Mouse (Mus musculus) hindbrain, embryonic 14.5 days (tissue): ENCODE results near the gene Mrps6. TPM values are rescaled to one million over a fixed set of nuclear protein-coding genes. Genes with fewer than 3 reads are reported as not detected.

Source experiments
- ATAC-seq: fragments of 200-750 bp; cut with Nextera tagmentation; 2 replicates; pipeline ENCODE4 v1.8.0; 2017; ENCODE audit warnings: moderate number of reproducible peaks, mild to moderate bottlenecking, moderate TSS enrichment, moderate library complexity; ENCODE audit not compliant: low FRiP score
- DNase-seq: peaks from one replicate; pipeline ENCODE4 v3.0.0-alpha.2; 2015; ENCODE audit warnings: low spot score
- H3K27ac ChIP-seq: fragments of 300-500 bp; sonication (generic); 2 replicates; pipeline ENCODE4 v1.5.1; 2014; ENCODE audit warnings: mild to moderate bottlenecking, moderate library complexity
- H3K27me3 ChIP-seq: fragments of 300-500 bp; sonication (generic); 2 replicates; pipeline ENCODE4 v1.6.1; 2014; ENCODE audit warnings: mild to moderate bottlenecking, low read length, mixed read lengths; ENCODE audit not compliant: control insufficient read depth, insufficient read depth
- H3K36me3 ChIP-seq: fragments of 300-500 bp; sonication (generic); replicated peaks from 2 replicates; pipeline ENCODE4 v1.6.1; 2014; ENCODE audit not compliant: control insufficient read depth, insufficient read depth
- H3K4me1 ChIP-seq: fragments of 300-500 bp; sonication (generic); replicated peaks from 2 replicates; pipeline ENCODE4 v1.6.1; 2014; ENCODE audit warnings: antibody characterized with exemption, low read length, mixed read lengths; ENCODE audit not compliant: control insufficient read depth, insufficient read depth
- H3K4me2 ChIP-seq: fragments of 300-500 bp; sonication (generic); replicated peaks from 2 replicates; pipeline ENCODE4 v1.6.1; 2014; ENCODE audit warnings: mild to moderate bottlenecking, moderate library complexity
- H3K4me3 ChIP-seq: fragments of 300-500 bp; sonication (generic); replicated peaks from 2 replicates; pipeline ENCODE4 v1.5.1; 2014; ENCODE audit warnings: mild to moderate bottlenecking, low read length
- H3K9ac ChIP-seq: fragments of 300-500 bp; sonication (generic); 2 replicates; pipeline ENCODE4 v1.6.1; 2014
- H3K9me3 ChIP-seq: fragments of 300-500 bp; sonication (generic); 2 replicates; pipeline ENCODE4 v1.6.1; 2016; ENCODE audit warnings: low read length; ENCODE audit not compliant: control insufficient read depth
- WGBS: fragments of 180-500 bp; shearing (Covaris S2); extraction: QIAGEN DNeasy Blood & Tissue Kit; methylation state at CpG from one replicate; pipeline ENCODE4 v1.1.7; 2014; 5-methylcytosine and 5-hydroxymethylcytosine counted together
- polyA plus RNA-seq: library from polyadenylated mRNA; unstranded; fragments of >200 nt; fragmentation: Nextera tagmentation; extraction: Ambion mirVana; gene quantifications from 2 replicates; pipeline ENCODE4 v1.2.1, GENCODE M21; 2014

The Mrps6 gene
- polyA plus RNA-seq, 1 experiment from 2014 or later, result 222 TPM

DNA sequence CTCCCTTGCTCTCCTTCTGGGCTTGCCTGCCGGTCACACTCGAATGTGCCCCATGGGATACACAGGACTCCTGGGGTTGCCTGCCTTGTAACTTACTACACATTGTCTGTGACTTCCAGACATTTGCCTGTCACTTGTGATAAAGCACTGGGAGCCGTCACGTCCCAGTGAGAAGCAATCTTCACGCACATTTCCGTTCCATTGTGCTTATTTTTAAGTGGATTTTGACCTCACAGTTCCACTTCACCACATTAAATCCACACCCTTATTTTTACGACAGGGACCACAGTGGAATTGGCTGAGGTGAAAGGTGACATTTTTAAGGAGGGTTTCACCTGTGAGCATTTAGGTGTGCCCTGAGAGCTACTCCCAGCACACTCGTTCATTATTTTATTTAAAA lies 21.4 kb upstream of the Mrps6 start:
- H3K9ac ChIP-seq, result no peak overlapping the region
- H3K4me1 ChIP-seq, result no peaks in the 10 kb centered on the region
- DNase-seq (no peak), ATAC-seq (no peak)
- no peaks in the 10 kb centered on the region for H3K36me3 ChIP-seq
- no peaks in the 10 kb centered on the region for H3K9me3 ChIP-seq
- H3K27ac ChIP-seq, result no peak overlapping the region
- H3K4me3 ChIP-seq, result no peak overlapping the region
- H3K27me3 ChIP-seq, result no peaks in the 10 kb centered on the region
- WGBS, result 35% methylated on average over 8 of the region's 8 CpGs
- H3K4me2 ChIP-seq, result no peak overlapping the region

DNA sequence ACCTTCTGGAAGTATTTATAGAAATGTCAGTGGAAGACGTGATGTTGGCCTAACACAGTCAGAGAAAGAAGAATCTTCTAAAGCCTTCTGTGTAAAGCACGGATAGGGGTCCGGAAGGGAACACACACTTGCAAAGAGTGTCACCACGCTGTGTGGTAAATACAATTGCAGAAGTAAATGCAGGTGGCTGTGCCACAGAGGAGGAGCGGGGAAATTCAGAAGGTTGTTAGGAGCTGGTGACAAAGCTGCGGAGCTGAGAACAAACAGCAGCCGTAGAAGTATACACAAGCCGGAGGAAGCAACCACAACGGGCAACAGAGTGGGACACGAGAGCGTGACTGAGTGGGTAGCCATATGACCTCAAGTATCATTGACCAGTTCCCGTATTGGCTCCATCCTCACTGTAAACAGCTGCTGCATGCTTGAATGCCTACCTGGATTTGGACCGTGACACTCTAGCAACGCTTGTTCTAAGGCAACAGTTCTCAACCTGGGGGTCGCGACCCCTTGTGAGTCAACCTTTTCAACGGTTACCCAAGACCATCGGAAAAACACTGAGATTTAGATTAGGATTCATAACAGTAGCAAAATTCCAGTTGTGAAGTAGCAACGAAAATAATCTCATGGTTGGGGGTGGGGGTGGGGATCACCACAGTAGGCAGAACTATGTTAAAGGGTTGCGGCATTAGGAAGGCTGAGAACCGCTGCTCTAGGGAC lies 20.0 kb upstream of the Mrps6 start:
- ATAC-seq, result no peak
- WGBS, result 87% methylated on average over 21 of the region's 21 CpGs
- Histone ChIP-seq H3K27me3 (no peaks in the 10 kb centered on the region), H3K36me3 (no peaks in the 10 kb centered on the region), H3K9ac (no peak overlapping the region), H3K9me3 (no peaks in the 10 kb centered on the region), H3K4me3 (no peak overlapping the region), H3K4me2 (no peak overlapping the region), H3K4me1 (no peaks in the 10 kb centered on the region), H3K27ac (no peak overlapping the region)
- no peak for DNase-seq

DNA sequence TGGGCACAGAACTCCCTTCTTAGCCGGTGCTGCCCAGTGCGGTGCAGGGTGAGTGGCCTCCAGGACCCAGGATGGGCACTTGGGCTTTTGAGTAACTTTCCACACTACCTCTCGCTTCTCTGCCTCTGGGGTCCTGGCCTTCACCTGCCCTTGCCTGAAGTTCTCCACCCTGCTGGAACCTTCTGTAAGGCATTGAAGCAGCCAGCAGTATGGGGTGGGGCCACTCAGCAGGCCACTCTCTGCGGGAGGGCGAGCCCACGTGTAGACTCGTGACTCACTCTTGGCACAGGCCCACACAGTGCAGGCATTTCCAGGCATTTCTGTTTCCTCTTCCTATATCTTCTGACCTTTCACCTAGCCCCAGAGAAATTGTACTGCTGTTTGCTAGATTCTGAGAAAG lies 18.6 kb upstream of the Mrps6 start:
- Histone ChIP-seq H3K4me3 (no peak overlapping the region), H3K27ac (no peak overlapping the region), H3K4me1 (no peaks in the 10 kb centered on the region), H3K36me3 (no peaks in the 10 kb centered on the region), H3K4me2 (no peak overlapping the region), H3K9me3 (no peaks in the 10 kb centered on the region), H3K9ac (no peak overlapping the region), H3K27me3 (no peaks in the 10 kb centered on the region)
- DNase-seq, result no peak
- 90% methylated on average over 7 of the region's 7 CpGs for WGBS
- no peak for ATAC-seq

DNA sequence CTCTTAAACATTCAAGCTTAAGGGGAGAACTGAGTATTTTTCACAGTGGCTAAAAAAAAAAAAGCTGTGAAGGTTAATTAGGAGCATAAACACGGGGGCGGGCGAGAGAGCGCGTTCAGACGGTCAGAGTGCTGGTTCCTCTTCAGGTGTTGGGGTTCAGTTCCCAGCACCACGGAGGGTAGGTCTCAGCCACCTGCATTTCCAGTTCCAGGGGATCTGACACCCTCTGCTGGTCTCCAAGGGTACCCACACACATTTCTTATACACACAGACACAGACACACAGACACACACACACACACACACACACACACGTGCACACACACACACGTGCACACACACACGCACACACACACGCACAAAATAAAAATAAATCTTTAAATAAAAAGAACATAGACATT lies 18.1 kb upstream of the Mrps6 start:
- H3K4me1 ChIP-seq, result no peaks in the 10 kb centered on the region
- no peaks in the 10 kb centered on the region for H3K27me3 ChIP-seq
- no peaks in the 10 kb centered on the region for H3K9me3 ChIP-seq
- no peaks in the 10 kb centered on the region for H3K36me3 ChIP-seq
- H3K27ac ChIP-seq, result no peak overlapping the region
- whole genome bisulfite sequencing, result 98% methylated on average over 11 of the region's 11 CpGs
- DNase-seq, result no peak
- no peak overlapping the region for H3K4me2 ChIP-seq
- no peak overlapping the region for H3K9ac ChIP-seq
- no peak for ATAC-seq
- H3K4me3 ChIP-seq, result no peak overlapping the region

DNA sequence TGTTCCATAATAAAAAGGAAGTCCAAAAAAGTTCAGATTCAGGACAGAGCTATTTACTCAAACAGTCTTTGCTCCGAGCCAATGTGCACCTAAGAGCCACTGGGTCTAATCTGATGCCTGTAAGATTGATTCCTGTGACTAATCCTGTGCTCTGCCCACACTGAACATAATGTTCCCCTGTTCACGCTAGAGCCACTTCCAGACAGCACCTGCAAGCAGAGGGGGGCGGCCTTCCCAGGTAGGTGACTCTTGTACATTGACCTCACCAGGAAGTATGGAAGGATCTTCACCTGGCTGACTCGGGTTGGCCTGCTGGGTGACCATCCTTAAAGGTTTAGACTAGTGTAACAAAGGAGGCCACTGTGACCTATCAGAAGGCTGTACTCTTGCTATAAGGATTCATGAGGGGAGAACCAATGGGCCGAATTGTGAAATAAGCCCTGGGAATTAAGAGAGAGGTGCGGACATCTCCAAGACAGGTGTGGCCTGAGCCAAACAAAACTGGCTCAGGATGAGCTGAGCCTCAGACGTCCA lies 6.2 kb upstream of the Mrps6 start:
- Histone ChIP-seq H3K36me3 (no peaks in the 10 kb centered on the region), H3K4me3 (no peak overlapping the region), H3K27me3 (no peaks in the 10 kb centered on the region), H3K4me1 (peaks cover 10% of the 10 kb centered on the region), H3K4me2 (no peak overlapping the region), H3K27ac (no peak overlapping the region), H3K9ac (no peak overlapping the region), H3K9me3 (0 out of 2 replicates have a peak, but pooled peaks cover 4% of the 10 kb centered on the region)
- DNase-seq (no peak), ATAC-seq (no peak)
- 83% methylated on average over 7 of the region's 7 CpGs for WGBS

DNA sequence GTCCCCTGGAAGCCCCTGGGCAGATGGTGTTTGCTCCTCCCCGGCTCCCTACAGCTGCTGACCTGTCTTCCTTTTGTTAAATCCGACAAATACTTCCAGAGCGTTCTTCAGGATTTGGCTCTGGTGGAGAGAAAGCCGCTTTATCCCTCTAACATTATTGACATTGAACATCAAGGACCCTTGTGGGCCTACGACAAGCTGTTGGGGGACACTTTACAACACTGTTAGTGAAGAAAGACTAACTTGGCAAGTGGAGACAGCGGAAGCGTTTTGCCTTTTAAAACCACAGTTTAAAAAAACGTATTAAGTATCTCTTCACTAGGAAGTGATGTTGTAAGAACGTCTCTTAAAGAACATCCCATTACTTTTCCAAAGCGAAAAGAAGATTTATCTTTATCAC lies 5.5 kb upstream of the Mrps6 start:
- WGBS, result 76% methylated on average over 10 of the region's 10 CpGs
- ATAC-seq, result no peak
- Histone ChIP-seq H3K27me3 (no peaks in the 10 kb centered on the region), H3K36me3 (no peaks in the 10 kb centered on the region), H3K4me2 (no peak overlapping the region), H3K4me1 (peaks cover 16% of the 10 kb centered on the region), H3K27ac (no peak overlapping the region), H3K9me3 (0 out of 2 replicates have a peak, but pooled peaks cover 4% of the 10 kb centered on the region), H3K4me3 (no peak overlapping the region), H3K9ac (no peak overlapping the region)
- no peak for DNase-seq

DNA sequence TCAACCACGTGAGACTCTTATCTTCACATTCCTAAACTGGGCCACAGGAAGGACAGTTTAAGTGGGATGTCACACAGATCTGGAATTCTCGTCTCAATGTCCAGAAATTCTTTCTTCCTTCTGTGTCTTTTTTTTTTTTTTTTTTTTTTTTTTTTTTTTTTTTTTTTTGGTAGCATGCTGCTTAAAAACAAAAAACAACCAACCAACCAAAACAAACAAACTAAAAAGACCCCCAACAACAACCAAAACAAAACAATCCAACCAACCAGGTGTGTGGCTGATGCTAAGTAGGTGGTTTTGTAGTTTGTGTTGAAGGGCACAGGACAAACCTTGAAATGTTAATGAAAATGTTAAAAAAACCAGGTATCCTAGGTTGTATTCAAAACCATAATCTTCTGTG lies 1.4 kb upstream of the Mrps6 start:
- Histone ChIP-seq H3K27me3 (no peaks in the 10 kb centered on the region), H3K27ac (no peak overlapping the region), H3K4me2 (no peak overlapping the region), H3K36me3 (peaks cover 11% of the 10 kb centered on the region; the same call in 1 of the 2 replicates), H3K9me3 (0 out of 2 replicates have a peak, but pooled peaks cover 4% of the 10 kb centered on the region), H3K9ac (0 out of 2 replicates have a peak overlapping the region, but pooled peaks have one; percentile 91), H3K4me3 (no peak overlapping the region), H3K4me1 (peaks cover 29% of the 10 kb centered on the region)
- no peak for DNase-seq
- WGBS, result 69% methylated on average over 2 of the region's 2 CpGs
- ATAC-seq, result no peak

DNA sequence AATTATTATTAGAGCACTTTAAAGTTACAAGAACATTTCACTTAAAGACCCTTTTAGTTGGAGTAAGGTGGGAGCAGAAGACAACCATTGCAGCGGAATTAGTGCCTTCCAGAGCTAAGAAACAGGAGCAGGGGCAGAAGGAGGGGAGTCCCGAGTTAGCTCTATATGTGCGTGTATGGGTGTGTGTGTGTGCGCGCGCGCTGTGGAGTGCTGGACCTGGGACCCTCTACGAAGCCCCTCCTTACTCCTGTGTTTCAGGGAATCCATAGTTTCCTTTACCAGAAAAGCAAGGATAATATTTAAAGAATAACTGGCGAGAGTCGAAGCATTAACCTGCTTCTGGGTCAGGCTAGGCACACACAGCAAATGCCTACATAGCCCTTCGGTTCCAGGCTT lies 616 bp upstream of the Mrps6 start:
- DNase-seq, result no peak

DNA sequence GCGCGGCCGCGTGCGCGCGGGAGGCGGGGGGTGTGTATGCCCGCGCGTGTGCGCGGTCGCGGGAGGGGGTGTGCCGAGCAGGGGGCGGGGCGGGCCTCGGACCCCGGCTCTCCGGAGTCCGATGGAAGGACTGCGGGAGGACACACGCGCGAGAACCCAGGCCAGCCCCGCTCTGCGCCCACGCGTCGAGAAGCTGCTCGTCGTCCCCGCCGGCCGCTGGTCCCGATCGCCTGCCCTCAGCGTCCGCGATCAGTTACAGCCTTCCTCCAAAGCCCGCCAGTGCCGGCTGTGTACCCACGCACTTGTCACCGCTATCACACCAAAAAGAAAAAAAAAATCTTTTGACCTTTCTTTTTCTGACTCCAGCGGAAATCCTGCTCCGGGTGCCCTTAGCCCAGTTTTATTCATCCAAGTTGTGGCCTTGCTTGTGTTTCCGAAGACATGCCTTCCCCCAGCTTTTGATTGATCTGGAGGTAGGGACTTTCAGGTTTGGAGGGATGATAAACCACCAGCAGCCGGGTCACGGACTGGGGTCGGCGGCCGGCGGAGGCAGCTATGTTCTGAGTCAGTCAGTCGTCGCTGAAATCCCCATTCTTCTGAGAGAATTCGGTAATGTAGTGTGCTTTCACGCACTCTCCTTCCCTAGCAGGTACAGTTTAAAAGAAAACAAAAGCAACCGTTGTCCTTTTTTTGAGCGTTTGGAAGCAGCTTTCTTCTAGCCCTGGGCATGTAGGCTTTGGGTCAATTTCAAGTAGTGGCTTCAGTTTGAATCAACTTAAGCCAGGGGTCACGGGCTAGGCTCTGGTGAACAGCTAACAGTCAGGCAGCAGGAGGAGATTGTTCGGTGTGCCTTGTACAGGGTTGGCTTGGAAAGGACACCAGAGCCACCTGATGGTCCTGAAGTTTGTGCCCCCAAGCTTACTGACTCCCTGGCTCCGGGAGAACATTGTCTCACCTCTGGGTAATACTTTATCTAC lies 862 bp downstream of the Mrps6 start:
- H3K27me3 ChIP-seq, result no peaks in the 10 kb centered on the region
- WGBS, result 1% methylated on average over 62 of the region's 63 CpGs
- H3K9ac ChIP-seq, result peak overlapping the region; percentile 91
- DNase-seq (no peak), ATAC-seq (no peak; the same call in 1 of the 2 replicates)
- peak overlapping the region; percentile 93 for H3K4me3 ChIP-seq
- peaks cover 36% of the 10 kb centered on the region for H3K4me1 ChIP-seq
- H3K27ac ChIP-seq, result peak overlapping the region; percentile 71
- 0 out of 2 replicates have a peak, but pooled peaks cover under 1% of the 10 kb centered on the region for H3K9me3 ChIP-seq
- peaks cover 31% of the 10 kb centered on the region for H3K36me3 ChIP-seq
- peak overlapping the region; percentile 89 for H3K4me2 ChIP-seq

More for the DNA sequence above, 616 bp upstream of the Mrps6 start:
- peaks cover 35% of the 10 kb centered on the region for H3K4me1 ChIP-seq
- 6% methylated on average over 11 of the region's 11 CpGs for WGBS
- H3K36me3 ChIP-seq, result peaks cover 16% of the 10 kb centered on the region
- peak overlapping the region; percentile 91 for H3K9ac ChIP-seq
- peak overlapping the region; percentile 89 for H3K4me2 ChIP-seq
- peak; percentile 65 for ATAC-seq
- H3K4me3 ChIP-seq, result peak overlapping the region; percentile 93
- H3K27ac ChIP-seq, result peak overlapping the region; percentile 71
- no peaks in the 10 kb centered on the region for H3K27me3 ChIP-seq
- H3K9me3 ChIP-seq, result 0 out of 2 replicates have a peak, but pooled peaks cover 4% of the 10 kb centered on the region
